Mouse (Mus musculus) neural tube, embryonic 13.5 days (tissue): ENCODE data around the gene Fam126a. TPM values are rescaled to one million over a fixed set of nuclear protein-coding genes. Genes with fewer than 3 reads are reported as not detected.
A peak's percentile ranks its signal among the peaks of the same experiment; 100 is the strongest.

Source experiments
- ATAC-seq: fragments of 200-750 bp; cut with Nextera tagmentation; 2 replicates; pipeline ENCODE4 v1.8.0; 2017; ENCODE audit warnings: low read depth, mild to moderate bottlenecking, moderate TSS enrichment, moderate library complexity
- H3K27ac ChIP-seq: fragments of 300-500 bp; sonication (generic); replicated peaks from 2 replicates; pipeline ENCODE4 v1.5.1; 2015; ENCODE audit warnings: moderate library complexity, mild to moderate bottlenecking, inconsistent platforms
- H3K27me3 ChIP-seq: fragments of 300-500 bp; sonication (generic); 2 replicates; pipeline ENCODE4 v1.6.1; 2015; ENCODE audit warnings: mild to moderate bottlenecking, inconsistent platforms
- H3K36me3 ChIP-seq: fragments of 300-500 bp; sonication (generic); 2 replicates; pipeline ENCODE4 v1.6.1; 2015; ENCODE audit warnings: mild to moderate bottlenecking, inconsistent platforms
- H3K4me1 ChIP-seq: fragments of 300-500 bp; sonication (generic); replicated peaks from 2 replicates; pipeline ENCODE4 v1.6.1; 2015; ENCODE audit warnings: inconsistent platforms
- H3K4me2 ChIP-seq: fragments of 300-500 bp; sonication (generic); 2 replicates; pipeline ENCODE4 v1.6.1; 2015; ENCODE audit warnings: inconsistent platforms, mild to moderate bottlenecking, moderate library complexity
- H3K4me3 ChIP-seq: fragments of 300-500 bp; sonication (generic); 2 replicates; pipeline ENCODE4 v1.5.1; 2015; ENCODE audit warnings: mild to moderate bottlenecking, inconsistent platforms
- H3K9ac ChIP-seq: fragments of 300-500 bp; sonication (generic); 2 replicates; pipeline ENCODE4 v1.6.1; 2015; ENCODE audit warnings: moderate library complexity, mild to moderate bottlenecking, inconsistent platforms
- H3K9me3 ChIP-seq: fragments of 300-500 bp; sonication (generic); 2 replicates; pipeline ENCODE4 v1.6.1; 2016; ENCODE audit warnings: inconsistent platforms
- WGBS: fragments of 180-500 bp; shearing (Covaris S2); methylation state at CpG from one replicate; pipeline ENCODE4 v1.1.7; 2015; 5-methylcytosine and 5-hydroxymethylcytosine counted together
- polyA plus RNA-seq: library from polyadenylated mRNA; unstranded; fragments of >200 nt; fragmentation: Nextera tagmentation; extraction: Ambion mirVana; gene quantifications from 2 replicates; pipeline ENCODE4 v1.2.1, GENCODE M21; 2015

Fam126a gene
- polyA plus RNA-seq, result 28.4 and 30.5 TPM in 2 replicates

DNA sequence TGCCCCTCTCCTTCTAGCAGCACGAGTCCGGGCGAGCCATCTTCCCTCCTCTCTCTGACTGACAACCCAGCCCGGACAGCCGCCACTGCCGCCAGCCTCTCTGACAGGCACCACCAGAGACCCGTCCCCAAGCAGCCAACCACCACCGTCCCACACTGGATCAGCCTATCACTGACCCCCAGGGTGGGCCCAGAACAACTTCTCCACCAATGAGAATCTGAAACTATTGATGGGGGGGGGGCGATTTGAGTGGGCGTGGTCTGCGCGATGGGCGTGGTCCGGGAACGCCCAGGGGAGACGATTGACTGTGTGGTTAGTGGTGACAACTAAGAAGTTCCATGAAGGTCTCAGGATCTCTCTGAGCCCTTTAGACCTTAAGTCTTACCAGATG is at the start of gene Fam126a:
Gene Fam126a (minus strand): TSS at position 112 of the 391 bp plus-strand sequence.
- no peaks in the 10 kb centered on the region for H3K36me3 ChIP-seq
- peaks cover 24% of the 10 kb centered on the region for H3K4me1 ChIP-seq
- H3K9me3 ChIP-seq, result no peaks in the 10 kb centered on the region
- peak within 1 kb of the TSS; percentile 81 for H3K4me2 ChIP-seq
- peak within 1 kb of the TSS; percentile 93 for H3K4me3 ChIP-seq
- peak within 1 kb of the TSS; percentile 94 for H3K9ac ChIP-seq
- whole genome bisulfite sequencing, result 0% methylated on average over 16 of the region's 16 CpGs
- ATAC-seq, result peak; percentile 100
- peak within 1 kb of the TSS; percentile 85 for H3K27ac ChIP-seq
- H3K27me3 ChIP-seq, result no peaks in the 10 kb centered on the region

DNA sequence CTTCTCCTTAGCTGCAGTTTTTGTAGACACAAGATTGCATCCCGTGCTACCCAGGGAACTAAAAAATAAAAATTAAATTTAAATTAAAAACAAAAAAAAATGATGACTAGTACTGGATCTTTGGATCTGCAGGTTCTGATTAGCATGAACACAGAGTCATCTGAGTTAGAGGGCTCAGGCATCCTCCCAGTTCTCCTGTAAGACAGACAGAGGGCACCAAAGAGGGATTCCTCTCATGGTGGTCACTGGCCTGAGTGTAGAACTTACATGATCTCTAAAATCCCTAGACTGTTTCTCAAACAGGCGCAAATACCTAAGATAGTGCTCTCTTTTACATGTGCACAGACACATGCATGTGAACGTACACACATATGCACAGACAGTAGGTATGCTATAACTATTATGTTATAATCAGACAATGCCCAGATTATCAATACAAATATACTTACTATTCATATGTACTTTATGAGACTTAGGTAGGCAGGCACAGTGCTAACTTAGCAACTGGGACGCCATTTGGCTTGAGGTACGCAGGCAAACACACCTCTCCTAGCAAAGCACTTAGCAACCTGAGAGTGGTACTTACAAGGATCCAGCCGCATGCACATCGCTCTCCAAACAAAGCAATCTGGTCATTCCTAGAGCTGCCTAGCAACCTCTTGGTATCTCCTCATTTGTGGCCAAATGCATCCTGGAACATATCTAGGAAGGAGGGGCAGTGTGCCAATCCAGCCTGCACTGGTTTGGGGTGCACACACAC is 48.1 kb upstream of the Fam126a start:
- ATAC-seq, result 0 out of 2 replicates have a peak, but pooled peaks have one; percentile 34
- H3K36me3 ChIP-seq, result no peaks in the 10 kb centered on the region
- no peak overlapping the region; the same call in 1 of the 2 replicates for H3K27ac ChIP-seq
- H3K9ac ChIP-seq, result no peak overlapping the region
- H3K27me3 ChIP-seq, result no peaks in the 10 kb centered on the region
- no peak overlapping the region for H3K4me2 ChIP-seq
- 81% methylated on average over 7 of the region's 7 CpGs for WGBS
- H3K4me3 ChIP-seq, result no peak overlapping the region
- peaks cover 12% of the 10 kb centered on the region for H3K4me1 ChIP-seq
- H3K9me3 ChIP-seq, result no peaks in the 10 kb centered on the region

DNA sequence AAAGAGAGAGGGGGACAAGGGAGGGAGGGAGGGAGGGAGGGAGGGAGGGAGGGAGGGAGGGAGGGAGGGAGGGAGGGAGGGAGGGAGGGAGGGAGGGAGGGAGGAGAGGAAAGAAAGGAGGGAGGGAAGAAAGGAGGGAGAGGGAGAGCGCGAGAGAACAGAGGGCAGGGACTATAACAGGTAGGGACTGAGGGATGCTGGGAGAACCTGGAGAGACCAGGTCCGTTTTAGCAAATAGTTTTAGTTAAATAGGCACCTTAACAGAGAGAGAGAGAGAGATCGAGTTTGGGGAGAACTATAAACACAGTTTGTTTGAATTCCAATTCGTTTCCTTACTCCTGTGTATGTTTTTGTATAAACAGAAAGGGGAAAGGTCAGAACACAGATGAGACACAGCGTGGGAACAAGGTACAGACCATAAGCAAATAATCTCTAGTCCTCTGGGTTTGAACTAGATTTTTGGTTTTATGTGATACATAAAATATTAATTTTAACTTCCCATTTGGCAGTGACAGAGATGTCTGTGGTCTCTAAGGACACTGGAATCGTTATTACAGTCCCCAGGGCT is 47.3 kb upstream of the Fam126a start:
- H3K27me3 ChIP-seq, result no peaks in the 10 kb centered on the region
- no peaks in the 10 kb centered on the region for H3K9me3 ChIP-seq
- ATAC-seq, result no peak
- H3K4me3 ChIP-seq, result peak overlapping the region; percentile 22; the same call in 1 of the 2 replicates
- 0 out of 2 replicates have a peak overlapping the region, but pooled peaks have one; percentile 61 for H3K9ac ChIP-seq
- no peaks in the 10 kb centered on the region for H3K36me3 ChIP-seq
- H3K4me2 ChIP-seq, result peak overlapping the region; percentile 49
- peaks cover 12% of the 10 kb centered on the region for H3K4me1 ChIP-seq
- H3K27ac ChIP-seq, result peak overlapping the region; percentile 82; the same call in 1 of the 2 replicates
- WGBS, result 22% methylated on average over 7 of the region's 7 CpGs

DNA sequence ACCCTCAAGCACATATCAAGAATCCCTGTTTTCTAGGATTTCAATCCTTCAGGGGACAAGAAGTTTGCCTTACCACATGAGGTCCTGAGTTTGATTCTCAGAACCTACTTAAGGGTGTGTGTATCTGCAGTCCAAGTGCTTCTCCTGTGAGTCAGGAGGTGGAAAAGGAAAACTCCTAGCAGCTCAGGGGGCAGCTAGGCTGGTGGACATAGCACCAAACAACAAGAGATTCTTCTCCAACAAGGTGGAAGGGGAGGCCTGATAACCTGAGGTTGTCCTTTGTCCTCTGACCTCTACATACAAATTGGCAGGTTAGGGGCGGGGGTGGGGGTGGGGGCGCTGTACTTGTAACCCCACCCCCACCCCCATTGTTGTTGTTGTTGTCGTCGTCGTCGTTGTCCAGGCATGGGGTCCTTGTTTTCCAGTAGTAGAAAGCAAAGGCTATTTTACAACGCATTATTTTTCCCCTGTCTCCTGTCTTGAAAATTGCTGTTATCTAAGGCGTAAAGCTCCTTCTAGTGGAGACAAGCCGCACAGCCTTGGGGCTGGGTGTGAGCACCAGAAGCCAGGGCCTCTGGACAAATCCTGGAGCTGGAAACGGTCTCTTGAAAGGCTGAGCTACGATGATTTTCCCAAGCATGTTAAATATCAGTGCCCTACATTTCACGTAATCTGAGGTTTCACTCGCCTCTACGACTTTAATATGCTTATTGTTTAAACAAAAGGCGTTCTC is 46.7 kb upstream of the Fam126a start:
- Histone ChIP-seq H3K4me1 (peaks cover 12% of the 10 kb centered on the region), H3K9me3 (no peaks in the 10 kb centered on the region), H3K27ac (peak overlapping the region; percentile 82), H3K4me3 (peak overlapping the region; percentile 22), H3K4me2 (peak overlapping the region; percentile 49), H3K9ac (peak overlapping the region; percentile 61), H3K36me3 (no peaks in the 10 kb centered on the region), H3K27me3 (no peaks in the 10 kb centered on the region)
- WGBS, result 3% methylated on average over 15 of the region's 15 CpGs
- ATAC-seq, result peak; percentile 88

DNA sequence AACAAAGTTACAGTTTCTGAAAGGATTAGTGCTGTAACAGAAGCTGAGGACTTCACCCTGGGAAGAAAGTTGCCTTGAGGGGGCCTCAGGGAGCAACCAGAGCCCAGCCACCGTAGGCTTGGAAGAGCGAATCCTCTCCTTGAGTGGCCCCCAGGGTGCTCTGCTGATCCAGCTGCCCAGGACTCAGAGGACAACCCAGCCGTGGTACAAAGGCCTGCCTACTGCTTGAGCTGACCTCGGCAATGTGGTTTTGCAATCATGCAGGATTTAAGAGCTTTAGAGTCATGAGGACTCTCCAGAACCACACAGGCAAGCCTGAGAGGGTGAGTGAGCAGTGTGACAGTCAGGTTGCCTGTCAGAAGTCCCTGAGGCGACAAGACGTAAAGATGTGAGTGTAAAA is 41.5 kb upstream of the Fam126a start:
- Histone ChIP-seq H3K4me2 (no peak overlapping the region), H3K27me3 (no peaks in the 10 kb centered on the region), H3K9ac (no peak overlapping the region), H3K4me1 (peaks cover 5% of the 10 kb centered on the region), H3K27ac (no peak overlapping the region), H3K4me3 (no peak overlapping the region), H3K36me3 (no peaks in the 10 kb centered on the region), H3K9me3 (no peaks in the 10 kb centered on the region)
- 77% methylated on average over 6 of the region's 6 CpGs for WGBS
- no peak for ATAC-seq

DNA sequence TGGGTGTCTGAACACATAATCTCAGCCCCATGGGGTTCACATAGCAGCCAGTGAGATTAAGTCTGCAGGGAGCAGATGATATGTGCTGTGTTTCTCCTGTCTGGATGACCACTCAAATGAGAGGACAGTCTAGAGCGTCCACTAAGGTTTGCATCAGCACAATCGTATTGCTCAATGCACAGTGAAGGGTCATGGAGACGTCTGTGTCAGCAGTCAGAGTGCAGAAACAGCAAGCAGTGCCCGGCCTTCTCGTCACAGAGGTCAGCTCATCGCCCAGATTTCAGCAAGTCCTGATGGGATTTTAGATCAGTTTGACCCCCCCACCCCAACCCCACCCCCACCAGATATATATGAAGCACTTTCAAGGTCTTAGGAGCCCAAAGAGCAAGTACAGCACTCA is 38.5 kb upstream of the Fam126a start:
- no peak for ATAC-seq
- Histone ChIP-seq H3K9ac (no peak overlapping the region), H3K9me3 (no peaks in the 10 kb centered on the region), H3K4me3 (no peak overlapping the region), H3K27me3 (no peaks in the 10 kb centered on the region), H3K4me2 (no peak overlapping the region), H3K36me3 (no peaks in the 10 kb centered on the region), H3K4me1 (no peaks in the 10 kb centered on the region), H3K27ac (no peak overlapping the region)
- WGBS, result 85% methylated on average over 6 of the region's 6 CpGs

DNA sequence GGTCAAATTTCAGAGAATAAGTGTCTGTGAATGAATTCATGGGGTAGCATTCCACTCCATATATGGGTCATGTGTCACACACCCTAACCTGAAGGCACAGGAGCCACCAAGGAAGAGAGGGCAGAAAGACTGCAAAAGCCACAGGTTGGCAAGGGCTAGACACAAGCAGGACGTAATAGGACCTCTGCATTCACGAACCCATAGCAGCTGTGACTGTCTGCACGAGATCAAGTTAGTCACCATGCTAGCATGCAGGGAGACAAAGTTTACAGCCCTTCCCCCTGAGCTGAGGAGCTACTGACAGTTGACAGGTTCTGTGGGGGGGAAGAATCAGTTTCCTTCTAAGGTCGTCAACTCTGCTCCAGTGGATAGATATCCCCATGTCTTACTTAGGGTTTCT is 33.1 kb upstream of the Fam126a start:
- 82% methylated on average over 4 of the region's 4 CpGs for WGBS
- ATAC-seq, result no peak
- no peak overlapping the region for H3K27ac ChIP-seq

DNA sequence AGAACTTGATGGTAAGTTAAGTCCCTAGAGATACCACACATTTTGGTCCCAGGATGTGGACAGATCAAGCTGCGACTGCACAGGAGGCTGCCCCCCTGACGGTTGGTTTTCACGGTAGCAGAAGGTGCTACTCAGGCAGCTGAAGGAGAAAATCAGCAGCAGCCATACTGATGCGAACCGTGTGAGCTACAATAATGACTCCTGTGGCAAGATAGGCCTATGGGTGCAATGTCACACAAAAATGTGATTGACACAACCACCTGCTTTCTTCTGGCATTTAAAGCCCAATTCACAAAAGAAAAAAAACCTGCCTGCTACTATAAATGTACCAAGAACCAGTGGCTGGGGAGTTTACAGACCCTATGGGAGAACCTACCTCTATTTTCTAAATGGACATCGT is 32.5 kb upstream of the Fam126a start:
- 86% methylated on average over 6 of the region's 6 CpGs for WGBS
- no peak overlapping the region for H3K9ac ChIP-seq
- H3K27ac ChIP-seq, result no peak overlapping the region
- H3K4me2 ChIP-seq, result no peak overlapping the region
- no peak overlapping the region for H3K4me3 ChIP-seq
- H3K36me3 ChIP-seq, result no peaks in the 10 kb centered on the region
- no peaks in the 10 kb centered on the region for H3K27me3 ChIP-seq
- H3K4me1 ChIP-seq, result no peaks in the 10 kb centered on the region
- no peak for ATAC-seq
- no peaks in the 10 kb centered on the region for H3K9me3 ChIP-seq

More for the DNA sequence above, 33.1 kb upstream of the Fam126a start:
- no peaks in the 10 kb centered on the region for H3K36me3 ChIP-seq
- no peaks in the 10 kb centered on the region for H3K4me1 ChIP-seq
- no peak overlapping the region for H3K9ac ChIP-seq
- H3K4me2 ChIP-seq, result no peak overlapping the region
- no peaks in the 10 kb centered on the region for H3K27me3 ChIP-seq
- no peaks in the 10 kb centered on the region for H3K9me3 ChIP-seq
- H3K4me3 ChIP-seq, result no peak overlapping the region

DNA sequence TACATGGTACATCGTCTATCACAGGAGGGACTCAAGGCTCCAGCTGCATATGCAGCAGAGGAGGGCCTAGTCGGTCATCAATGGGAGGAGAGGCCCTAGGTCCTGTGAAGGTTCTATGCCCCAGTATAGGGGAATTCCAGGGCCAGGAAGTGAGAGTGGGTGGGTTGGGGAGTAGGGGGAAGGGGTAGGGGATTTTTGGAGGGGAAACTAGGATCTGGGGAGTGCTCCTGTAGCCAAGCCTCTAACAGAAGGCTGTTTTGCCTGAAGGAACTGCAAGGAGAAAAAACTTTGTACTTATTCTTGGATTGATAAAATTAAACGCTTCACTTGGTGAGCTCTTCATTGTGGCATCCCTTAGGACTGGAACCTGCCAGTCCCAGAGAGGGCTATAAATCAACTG is 30.5 kb upstream of the Fam126a start:
- H3K9me3 ChIP-seq, result no peaks in the 10 kb centered on the region
- WGBS, result 46% methylated on average over 3 of the region's 3 CpGs
- no peak overlapping the region for H3K9ac ChIP-seq
- H3K4me3 ChIP-seq, result no peak overlapping the region
- H3K36me3 ChIP-seq, result no peaks in the 10 kb centered on the region
- H3K27me3 ChIP-seq, result no peaks in the 10 kb centered on the region
- no peak for ATAC-seq
- H3K4me1 ChIP-seq, result no peaks in the 10 kb centered on the region
- H3K27ac ChIP-seq, result no peak overlapping the region
- no peak overlapping the region for H3K4me2 ChIP-seq

DNA sequence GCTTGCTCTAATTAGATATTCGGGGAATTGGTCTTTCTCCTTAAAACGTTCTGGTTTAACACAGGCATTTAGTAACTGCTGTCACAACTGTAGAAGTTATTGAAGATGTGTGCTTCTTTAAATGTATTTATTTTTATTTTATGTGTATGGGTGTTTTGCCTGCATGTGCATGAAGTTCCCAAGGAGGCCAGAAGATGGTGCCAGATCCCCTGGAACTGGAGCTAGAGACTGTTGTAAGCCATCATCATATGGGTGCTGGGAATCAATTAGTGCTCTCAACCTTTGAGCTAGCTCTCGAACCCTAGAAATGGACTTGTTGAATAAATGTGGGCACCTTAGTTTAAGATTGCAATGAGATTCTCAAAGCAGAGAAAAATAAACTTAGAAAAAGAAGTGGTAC is 27.1 kb upstream of the Fam126a start:
- H3K4me1 ChIP-seq, result peaks cover 5% of the 10 kb centered on the region; the same call in 1 of the 2 replicates
- WGBS, result 77% methylated on average over 3 of the region's 3 CpGs
- no peak overlapping the region for H3K9ac ChIP-seq
- H3K36me3 ChIP-seq, result no peaks in the 10 kb centered on the region
- H3K4me2 ChIP-seq, result no peak overlapping the region
- H3K27ac ChIP-seq, result no peak overlapping the region
- H3K9me3 ChIP-seq, result 0 out of 2 replicates have a peak, but pooled peaks cover 6% of the 10 kb centered on the region
- no peak for ATAC-seq
- no peaks in the 10 kb centered on the region for H3K27me3 ChIP-seq
- no peak overlapping the region for H3K4me3 ChIP-seq

DNA sequence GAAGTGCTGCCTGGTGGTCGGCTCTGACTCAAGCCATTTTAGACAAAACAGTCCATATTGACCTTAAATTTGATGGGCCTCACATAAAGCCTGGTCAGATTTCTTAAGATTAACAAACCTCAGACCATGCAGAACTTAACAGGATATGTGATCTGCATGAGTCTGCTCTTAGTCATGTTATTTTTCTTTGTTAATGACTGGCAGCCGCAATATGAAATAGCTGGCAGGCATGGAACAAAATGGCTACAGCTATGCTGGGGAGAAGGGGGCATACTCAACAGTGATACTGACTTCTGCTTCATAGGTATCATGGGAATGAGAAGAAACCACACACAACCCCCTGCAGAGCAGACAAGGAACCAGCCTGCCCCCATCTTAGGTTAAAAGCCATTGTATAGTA is 26.4 kb upstream of the Fam126a start:
- Histone ChIP-seq H3K4me1 (peaks cover 5% of the 10 kb centered on the region; the same call in 1 of the 2 replicates), H3K27ac (no peak overlapping the region), H3K4me3 (no peak overlapping the region), H3K9me3 (0 out of 2 replicates have a peak, but pooled peaks cover 6% of the 10 kb centered on the region), H3K9ac (no peak overlapping the region), H3K36me3 (no peaks in the 10 kb centered on the region), H3K4me2 (no peak overlapping the region), H3K27me3 (no peaks in the 10 kb centered on the region)
- WGBS, result 88% methylated on average over 2 of the region's 2 CpGs
- ATAC-seq, result no peak

DNA sequence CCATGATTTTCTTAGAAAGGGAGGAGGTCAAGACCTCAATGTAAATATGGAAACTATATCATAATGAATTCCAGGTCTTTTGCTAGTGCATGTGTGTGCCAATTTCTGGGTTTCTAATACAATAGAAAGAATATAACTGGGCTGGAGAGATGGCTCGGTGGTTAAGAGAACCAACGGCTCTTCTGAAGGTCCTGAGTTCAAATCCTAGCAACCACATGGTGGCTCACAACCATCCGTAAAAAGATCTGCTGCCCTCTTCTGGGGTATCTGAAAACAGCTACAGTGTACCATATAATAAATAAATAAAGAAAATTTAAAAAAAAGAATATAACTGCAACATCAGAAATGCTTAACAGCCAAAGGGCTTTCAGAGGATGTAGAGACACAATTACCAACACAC is 23.9 kb upstream of the Fam126a start:
- Histone ChIP-seq H3K4me2 (no peak overlapping the region), H3K4me1 (peaks cover 5% of the 10 kb centered on the region; the same call in 1 of the 2 replicates), H3K9me3 (0 out of 2 replicates have a peak, but pooled peaks cover 6% of the 10 kb centered on the region), H3K4me3 (no peak overlapping the region), H3K27me3 (no peaks in the 10 kb centered on the region), H3K36me3 (no peaks in the 10 kb centered on the region), H3K27ac (no peak overlapping the region), H3K9ac (no peak overlapping the region)
- no peak for ATAC-seq
- 93% methylated on average over 3 of the region's 3 CpGs for WGBS
